Mouse (Mus musculus): Measurements from ENCODE around the gene Gab1. TPM values are rescaled to one million over a fixed set of nuclear protein-coding genes. Genes with fewer than 3 reads are reported as not detected.

The Gab1 gene
- polyA plus RNA-seq, 1 experiment from 2014 or later: 13.1 TPM

DNA sequence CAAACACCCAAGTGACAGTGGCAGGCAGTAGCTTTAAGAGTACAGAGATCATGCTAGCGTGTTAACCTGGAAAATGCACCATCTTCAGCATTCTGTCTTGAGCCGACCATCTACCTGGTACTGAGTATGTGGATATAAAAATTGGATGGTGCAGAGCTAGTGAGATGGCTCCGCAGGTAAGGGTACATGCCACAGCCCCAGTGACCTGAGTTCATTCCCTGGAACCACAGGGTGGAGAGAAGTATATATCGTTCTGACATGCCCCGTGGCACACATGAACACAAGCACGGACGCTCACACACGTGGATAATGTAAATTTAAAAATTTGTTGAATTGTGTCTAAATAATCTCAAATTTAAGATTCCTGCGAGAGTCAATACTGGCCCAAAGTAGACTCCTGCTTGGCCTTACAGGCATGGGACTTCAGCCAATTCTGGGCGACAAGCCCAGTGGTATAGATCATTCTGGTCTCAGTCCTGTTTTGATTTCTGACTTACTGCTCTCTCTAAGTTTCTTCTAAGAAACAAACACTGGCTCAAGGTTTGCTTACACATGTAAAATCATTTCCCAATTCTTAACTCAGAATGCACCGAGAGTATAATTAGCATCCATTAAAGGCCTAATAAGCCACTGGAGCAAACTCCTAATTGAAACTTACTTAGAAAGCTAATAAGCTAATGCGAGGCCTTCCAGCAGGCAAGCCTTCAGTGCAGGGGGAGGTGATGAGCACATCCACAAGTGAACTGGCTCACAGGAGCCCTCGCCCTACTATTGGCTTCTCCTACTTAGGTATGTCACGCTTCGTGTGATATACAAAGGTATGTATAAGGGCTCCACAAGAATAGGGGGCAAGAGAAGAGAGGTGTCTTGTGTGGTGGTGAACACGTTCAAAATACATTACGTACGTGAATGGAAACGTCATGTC is 85.5 kb downstream of the Gab1 start:
- Histone ChIP-seq H3K4me2 (no peak overlapping the region), H3K9ac (no peak overlapping the region), H3K4me1 (no peaks in the 10 kb centered on the region; the same call in 1 of the 2 replicates), H3K9me3 (replicated peaks) (no peaks in the 10 kb centered on the region), H3K4me3 (no peak overlapping the region), H3K27ac (no peak overlapping the region), H3K36me3 (peaks cover 75% of the 10 kb centered on the region), H3K27me3 (replicated peaks) (no peaks in the 10 kb centered on the region)
- WGBS (ENCODE audit: insufficient replicate concordance): 88% methylated on average over 19 of the region's 19 CpGs
- ATAC-seq: no peak

DNA sequence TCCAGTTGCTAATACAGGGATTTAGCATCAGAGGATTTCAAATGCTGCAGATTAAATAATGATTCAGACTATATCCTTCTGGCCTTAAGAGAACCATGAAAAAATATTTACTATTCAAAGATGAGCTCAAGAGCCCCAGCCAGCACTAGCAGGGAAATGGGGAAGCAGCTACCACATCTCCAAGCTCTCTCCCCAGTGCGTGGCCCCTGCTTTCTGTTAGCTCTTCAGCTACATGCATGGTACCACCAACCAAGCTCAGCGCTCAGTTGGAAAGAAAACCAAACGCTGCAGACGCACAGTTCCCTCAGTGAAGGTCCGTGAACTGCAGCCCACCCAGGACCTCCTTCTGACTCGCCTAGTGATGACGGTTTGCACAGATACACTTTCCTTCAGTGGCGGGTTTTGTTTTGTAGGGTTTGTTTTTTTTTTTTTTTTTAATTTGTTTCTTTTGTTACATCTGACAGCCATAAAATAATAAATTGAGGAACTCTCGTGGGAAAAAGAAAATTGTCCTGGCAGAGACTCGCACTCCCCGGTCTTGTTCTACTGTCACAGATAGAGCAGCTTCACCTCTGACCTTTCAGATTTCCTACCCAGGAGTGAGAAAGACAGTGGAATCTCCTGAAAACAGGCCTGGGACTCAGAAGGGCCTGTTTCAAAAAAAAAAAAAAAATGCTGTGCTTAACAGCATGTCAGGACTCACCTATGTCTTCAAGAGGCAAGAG is 86.4 kb downstream of the Gab1 start:
- Histone ChIP-seq H3K27me3 (replicated peaks) (no peaks in the 10 kb centered on the region), H3K4me2 (no peak overlapping the region), H3K27ac (no peak overlapping the region), H3K36me3 (peaks cover 75% of the 10 kb centered on the region), H3K4me1 (no peaks in the 10 kb centered on the region; the same call in 1 of the 2 replicates), H3K4me3 (no peak overlapping the region), H3K9ac (no peak overlapping the region), H3K9me3 (replicated peaks) (no peaks in the 10 kb centered on the region)
- 63% methylated on average over 11 of the region's 11 CpGs for WGBS (ENCODE audit: insufficient replicate concordance)
- no peak for ATAC-seq

- H3K4me1 ChIP-seq: no peaks in the 10 kb centered on the region; the same call in 1 of the 2 replicates
- 85% methylated on average over 5 of the region's 5 CpGs for WGBS (ENCODE audit: insufficient replicate concordance)
These were observed 88.1 kb downstream of the Gab1 start for GRCm38 (mm10) chr8:80792214-80792613.

DNA sequence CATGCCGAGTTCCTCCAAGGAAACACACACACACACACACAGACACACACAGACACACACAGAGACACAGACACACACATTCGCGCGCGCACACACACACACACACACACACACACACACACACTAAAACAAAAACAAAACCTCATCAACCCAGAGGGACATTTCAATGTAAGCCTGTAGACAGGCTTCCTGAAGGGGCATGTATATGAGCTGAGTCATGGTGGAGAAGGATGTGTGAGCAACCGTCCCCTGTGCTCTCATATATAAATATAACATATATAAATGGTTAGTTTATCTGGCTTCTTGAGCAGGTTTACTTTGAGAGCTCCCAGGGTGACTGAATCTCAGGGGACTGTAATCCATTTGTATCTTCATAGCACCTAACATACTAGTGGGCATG is 91.0 kb downstream of the Gab1 start:
- no peak for ATAC-seq
- Histone ChIP-seq H3K36me3 (peaks cover 85% of the 10 kb centered on the region), H3K4me3 (no peak overlapping the region), H3K27me3 (replicated peaks) (no peaks in the 10 kb centered on the region), H3K4me1 (no peaks in the 10 kb centered on the region; the same call in 1 of the 2 replicates), H3K9ac (no peak overlapping the region), H3K9me3 (replicated peaks) (no peaks in the 10 kb centered on the region), H3K27ac (no peak overlapping the region), H3K4me2 (no peak overlapping the region)
- 82% methylated on average over 6 of the region's 6 CpGs for WGBS (ENCODE audit: insufficient replicate concordance)

More at GRCm38 (mm10) chr8:80792214-80792613, 88.1 kb downstream of the Gab1 start:
- Histone ChIP-seq H3K27me3 (replicated peaks) (no peaks in the 10 kb centered on the region), H3K36me3 (peaks cover 78% of the 10 kb centered on the region), H3K4me2 (no peak overlapping the region), H3K9ac (no peak overlapping the region), H3K9me3 (replicated peaks) (no peaks in the 10 kb centered on the region), H3K27ac (no peak overlapping the region), H3K4me3 (no peak overlapping the region)
- ATAC-seq: no peak

- no peak for ATAC-seq
- 86% methylated on average over 9 of the region's 9 CpGs for WGBS (ENCODE audit: insufficient replicate concordance)
- H3K9ac ChIP-seq: no peak overlapping the region
- no peak overlapping the region for H3K4me2 ChIP-seq
- H3K9me3 ChIP-seq (replicated peaks): no peaks in the 10 kb centered on the region
- H3K4me1 ChIP-seq: peaks cover 5% of the 10 kb centered on the region; the same call in 1 of the 2 replicates
- no peak overlapping the region for H3K27ac ChIP-seq
- H3K36me3 ChIP-seq: peaks cover 96% of the 10 kb centered on the region
- H3K4me3 ChIP-seq: no peak overlapping the region
- H3K27me3 ChIP-seq (replicated peaks): no peaks in the 10 kb centered on the region
These were observed 95.8 kb downstream of the Gab1 start for GRCm38 (mm10) chr8:80784559-80784958.

- Histone ChIP-seq H3K4me3 (no peak overlapping the region), H3K9me3 (replicated peaks) (no peaks in the 10 kb centered on the region), H3K4me2 (no peak overlapping the region), H3K27me3 (replicated peaks) (no peaks in the 10 kb centered on the region), H3K4me1 (peaks cover 7% of the 10 kb centered on the region; the same call in 1 of the 2 replicates), H3K36me3 (peaks cover 96% of the 10 kb centered on the region), H3K9ac (no peak overlapping the region), H3K27ac (no peak overlapping the region)
- 85% methylated on average over 4 of the region's 4 CpGs for WGBS (ENCODE audit: insufficient replicate concordance)
- ATAC-seq: no peak
These were observed 97.0 kb downstream of the Gab1 start for GRCm38 (mm10) chr8:80783271-80783670.

GRCm38 (mm10) chr8:80781338-80781737 is 99.0 kb downstream of the Gab1 start:
- Histone ChIP-seq H3K4me2 (no peak overlapping the region), H3K27ac (no peak overlapping the region), H3K36me3 (peaks cover 98% of the 10 kb centered on the region), H3K4me3 (no peak overlapping the region), H3K4me1 (peaks cover 7% of the 10 kb centered on the region; the same call in 1 of the 2 replicates), H3K27me3 (replicated peaks) (no peaks in the 10 kb centered on the region), H3K9me3 (replicated peaks) (no peaks in the 10 kb centered on the region), H3K9ac (no peak overlapping the region)
- WGBS (ENCODE audit: insufficient replicate concordance): 79% methylated on average over 10 of the region's 10 CpGs
- no peak for ATAC-seq

- H3K4me2 ChIP-seq: no peak overlapping the region
- no peaks in the 10 kb centered on the region for H3K27me3 ChIP-seq (replicated peaks)
- 81% methylated on average over 4 of the region's 4 CpGs for WGBS (ENCODE audit: insufficient replicate concordance)
- no peak overlapping the region for H3K9ac ChIP-seq
- H3K4me1 ChIP-seq: peaks cover 7% of the 10 kb centered on the region; the same call in 1 of the 2 replicates
- no peak overlapping the region for H3K4me3 ChIP-seq
- H3K36me3 ChIP-seq: peaks cover 95% of the 10 kb centered on the region
- no peak overlapping the region for H3K27ac ChIP-seq
- no peaks in the 10 kb centered on the region for H3K9me3 ChIP-seq (replicated peaks)
- ATAC-seq: no peak
These were observed 100.0 kb downstream of the Gab1 start for GRCm38 (mm10) chr8:80780271-80780670.

- Histone ChIP-seq H3K4me2 (no peak overlapping the region), H3K4me1 (peaks cover 7% of the 10 kb centered on the region; the same call in 1 of the 2 replicates), H3K27ac (no peak overlapping the region), H3K27me3 (replicated peaks) (no peaks in the 10 kb centered on the region), H3K9ac (no peak overlapping the region), H3K9me3 (replicated peaks) (no peaks in the 10 kb centered on the region), H3K36me3 (peaks cover 92% of the 10 kb centered on the region), H3K4me3 (no peak overlapping the region)
- WGBS (ENCODE audit: insufficient replicate concordance): 81% methylated on average over 8 of the region's 8 CpGs
- ATAC-seq: no peak
These were observed 103.9 kb downstream of the Gab1 start for GRCm38 (mm10) chr8:80776436-80776835.

GRCm38 (mm10) chr8:80772732-80773460 is 107.4 kb downstream of the Gab1 start:
- Histone ChIP-seq H3K4me1 (no peaks in the 10 kb centered on the region), H3K27ac (no peak overlapping the region), H3K9ac (no peak overlapping the region), H3K36me3 (peaks cover 91% of the 10 kb centered on the region), H3K9me3 (replicated peaks) (no peaks in the 10 kb centered on the region), H3K27me3 (replicated peaks) (no peaks in the 10 kb centered on the region), H3K4me2 (no peak overlapping the region), H3K4me3 (no peak overlapping the region)
- no peak for ATAC-seq
- 85% methylated on average over 4 of the region's 4 CpGs for WGBS (ENCODE audit: insufficient replicate concordance)

- ATAC-seq: no peak
- H3K27me3 ChIP-seq (replicated peaks): no peaks in the 10 kb centered on the region
- H3K4me3 ChIP-seq: no peak overlapping the region
- H3K36me3 ChIP-seq: peaks cover 91% of the 10 kb centered on the region
- H3K9me3 ChIP-seq (replicated peaks): no peaks in the 10 kb centered on the region
- no peak overlapping the region for H3K4me2 ChIP-seq
- WGBS (ENCODE audit: insufficient replicate concordance): 86% methylated on average over 6 of the region's 6 CpGs
- no peak overlapping the region for H3K27ac ChIP-seq
- no peak overlapping the region for H3K9ac ChIP-seq
- H3K4me1 ChIP-seq: no peaks in the 10 kb centered on the region; the same call in 1 of the 2 replicates
These were observed 111.9 kb downstream of the Gab1 start for GRCm38 (mm10) chr8:80768451-80768850.

Data from liver, embryonic 12.5 days (tissue).